Mouse (Mus musculus): ENCODE measurements around the gene Tsnax.

Tsnax gene

GRCm38 (mm10) chr8:125043394-125043793, 30.6 kb downstream of the Tsnax start:
- DNase-seq (ENCODE audit: low spot score in 2 of 2) = no peak

GRCm38 (mm10) chr8:125043935-125044334, 31.1 kb downstream of the Tsnax start:
- DNase-seq (ENCODE audit: low spot score in 2 of 2) = peak in 1 of 2 experiments; percentile 63

- no peak for DNase-seq (ENCODE audit: low spot score in 2 of 2)
Measured at GRCm38 (mm10) chr8:125045760-125046159, 33.0 kb downstream of the Tsnax start.

GRCm38 (mm10) chr8:125049051-125049750, 36.4 kb downstream of the Tsnax start:
- no peak for DNase-seq (ENCODE audit: low spot score in 2 of 2)

- DNase-seq (ENCODE audit: low spot score in 2 of 2) = no peak
Measured at GRCm38 (mm10) chr8:125049826-125050225, 37.0 kb downstream of the Tsnax start.

DNA sequence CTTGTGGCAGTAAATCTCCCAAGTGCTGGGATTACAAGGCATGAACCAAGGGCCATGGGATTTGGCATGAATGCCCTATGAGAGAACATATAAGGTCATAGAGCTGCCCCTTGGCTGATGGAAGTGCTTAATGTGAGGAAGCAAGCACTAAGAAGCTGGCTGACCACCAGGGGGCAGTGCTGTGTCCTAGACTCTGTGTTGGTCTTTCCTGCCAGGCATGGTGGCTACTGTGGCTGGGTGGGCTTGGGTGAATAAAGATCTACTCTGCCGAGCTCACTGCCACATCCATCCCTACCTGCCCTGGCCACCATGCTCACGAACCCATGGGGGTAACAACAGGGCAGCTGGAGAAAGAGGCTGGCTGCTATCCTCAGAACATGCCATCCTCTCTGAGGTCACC, 39.2 kb downstream of the Tsnax start:
- peak; percentile 24 to 47 for DNase-seq (ENCODE audit: low spot score in 2 of 2)

DNA sequence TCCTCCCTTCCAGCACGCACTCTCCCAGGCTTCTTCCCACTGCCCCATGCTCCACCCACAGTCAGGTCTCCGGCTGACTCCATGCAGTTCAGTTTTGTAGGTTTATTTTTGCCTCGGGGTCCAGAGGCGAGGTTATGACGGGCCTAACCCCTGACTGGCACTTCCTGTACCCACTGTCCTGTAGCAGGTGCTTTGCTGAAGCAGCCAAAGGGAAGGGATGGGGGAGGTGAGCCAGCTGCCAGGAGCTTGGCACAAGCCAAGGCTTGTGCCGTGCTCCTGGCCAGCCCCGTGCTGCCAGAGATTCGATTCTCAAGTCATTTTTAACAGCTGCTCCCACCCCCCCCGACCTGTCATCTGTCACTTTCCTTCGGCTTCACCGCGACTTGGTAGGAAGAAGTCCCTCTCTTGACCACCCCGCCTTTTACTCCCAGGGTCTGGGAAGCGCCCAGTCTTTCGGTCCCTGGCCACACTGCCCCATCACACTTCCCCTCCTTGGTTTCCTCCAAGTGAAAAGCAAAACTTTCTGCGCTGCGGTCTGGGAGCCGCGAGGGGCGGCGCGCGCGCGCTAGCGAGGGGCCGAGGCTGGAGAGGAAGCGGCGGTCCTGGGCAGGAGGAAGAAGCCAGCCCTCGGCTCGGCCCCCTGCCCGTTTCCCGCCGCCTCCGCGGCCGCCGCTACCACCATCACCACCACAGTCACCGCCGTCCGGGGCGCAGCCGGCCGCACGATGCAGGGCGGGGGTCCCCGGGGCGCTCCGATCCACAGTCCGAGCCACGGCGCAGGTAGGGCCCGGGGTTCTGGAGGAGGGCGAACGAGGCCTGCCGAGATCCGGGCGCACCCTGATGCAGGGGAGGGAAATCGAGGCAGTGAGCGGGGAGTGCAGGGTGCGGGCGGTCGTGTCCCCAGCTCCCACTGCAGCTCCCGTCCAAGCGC, 41.0 kb downstream of the Tsnax start, which contains the start of gene Disc1:
Gene Disc1, plus strand, starts transcription at position 691 of the 931 bp plus-strand sequence.
- peak; percentile 45 to 58 for DNase-seq (ENCODE audit: low spot score in 2 of 2)

DNA sequence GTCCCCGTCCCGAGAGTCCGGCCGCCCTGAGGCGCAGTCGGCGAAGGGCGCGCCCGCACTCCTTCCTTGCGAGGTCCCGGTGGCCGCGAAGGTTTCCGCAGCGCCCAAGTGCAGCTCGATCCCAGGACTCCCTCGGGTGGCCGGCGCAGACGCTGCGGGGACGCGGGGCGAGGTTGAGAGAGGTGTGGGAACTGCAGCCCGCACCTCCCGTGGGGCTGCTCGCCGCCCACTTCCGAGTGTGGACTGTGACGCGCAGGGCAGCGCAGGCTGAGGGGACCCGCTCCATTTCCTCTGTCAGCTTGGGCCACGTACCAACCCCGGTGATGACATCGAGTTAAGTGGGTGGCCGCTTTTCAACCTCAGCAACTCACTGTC, 41.6 kb downstream of the Tsnax start:
- peak; percentile 63 to 70 for DNase-seq (ENCODE audit: low spot score in 2 of 2)

DNA sequence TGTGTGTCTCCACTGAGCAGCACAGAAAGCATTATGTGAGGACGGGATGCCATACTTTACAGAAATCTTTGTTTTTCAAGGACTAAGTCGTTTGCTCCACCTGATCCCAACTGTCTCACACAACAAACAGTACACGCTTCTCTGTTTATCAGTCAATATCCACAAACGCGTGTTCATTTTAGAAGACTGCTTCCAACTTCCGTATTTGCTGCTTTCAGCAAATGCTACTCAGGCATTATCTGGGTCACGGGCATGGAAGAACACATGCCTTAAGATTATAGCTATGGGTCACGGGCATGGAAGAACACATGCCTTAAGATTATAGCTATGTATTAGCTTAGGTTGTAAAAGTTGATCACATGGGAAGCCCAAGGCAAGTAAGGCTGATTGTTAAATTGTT, 48.1 kb downstream of the Tsnax start:
- no peak for DNase-seq (ENCODE audit: low spot score in 2 of 2)

- DNase-seq (ENCODE audit: low spot score in 2 of 2) = no peak
Measured at GRCm38 (mm10) chr8:125065596-125065995, 52.8 kb downstream of the Tsnax start.

GRCm38 (mm10) chr8:125066913-125067595, 54.3 kb downstream of the Tsnax start:
- DNase-seq (ENCODE audit: low spot score in 2 of 2) = peak; percentile 84 to 88

DNA sequence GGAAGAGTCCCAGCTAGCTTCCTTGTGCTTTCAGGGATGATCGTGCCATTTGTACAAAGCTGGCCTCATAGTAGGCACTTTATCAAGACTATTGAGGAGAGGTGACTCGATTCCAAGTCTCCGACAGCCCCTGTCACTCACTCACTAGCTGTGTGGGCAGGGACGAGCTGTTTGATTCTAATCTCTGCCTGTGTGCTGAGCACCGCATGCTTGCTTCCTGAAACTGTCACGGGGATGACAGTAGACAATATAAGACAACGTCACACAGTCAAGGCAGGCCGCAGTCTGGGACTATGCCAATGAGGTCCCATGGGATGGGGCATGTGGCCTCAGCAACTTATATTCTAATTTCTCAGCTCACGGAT, 54.8 kb downstream of the Tsnax start:
- peak; percentile 58 to 61 for DNase-seq (ENCODE audit: low spot score in 2 of 2)

- DNase-seq (ENCODE audit: low spot score in 2 of 2) = no peak
Measured at GRCm38 (mm10) chr8:125068146-125068905, 55.5 kb downstream of the Tsnax start.

- no peak for DNase-seq (ENCODE audit: low spot score in 2 of 2)
Measured at GRCm38 (mm10) chr8:125069304-125069703, 56.5 kb downstream of the Tsnax start.

DNA sequence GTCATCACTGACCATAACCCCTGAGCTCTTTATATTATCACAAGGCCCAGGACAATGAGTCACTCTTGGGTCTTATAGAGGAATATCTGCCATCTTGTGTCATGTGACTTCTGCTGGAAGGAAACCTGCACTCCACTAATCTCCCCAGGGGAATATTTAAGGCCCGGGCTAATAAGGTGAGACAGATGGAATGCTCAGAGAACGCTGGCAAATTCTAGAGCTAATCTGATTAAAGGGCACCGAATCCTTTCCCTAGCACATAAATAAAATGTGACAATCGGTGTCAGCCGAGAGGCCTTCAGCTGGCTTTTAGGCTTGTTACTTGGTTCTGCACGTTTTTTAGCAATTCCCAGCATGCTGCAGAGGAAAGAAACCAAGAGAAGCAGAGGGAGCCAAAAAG, 56.9 kb downstream of the Tsnax start:
- DNase-seq (ENCODE audit: low spot score in 2 of 2) = no peak

DNA sequence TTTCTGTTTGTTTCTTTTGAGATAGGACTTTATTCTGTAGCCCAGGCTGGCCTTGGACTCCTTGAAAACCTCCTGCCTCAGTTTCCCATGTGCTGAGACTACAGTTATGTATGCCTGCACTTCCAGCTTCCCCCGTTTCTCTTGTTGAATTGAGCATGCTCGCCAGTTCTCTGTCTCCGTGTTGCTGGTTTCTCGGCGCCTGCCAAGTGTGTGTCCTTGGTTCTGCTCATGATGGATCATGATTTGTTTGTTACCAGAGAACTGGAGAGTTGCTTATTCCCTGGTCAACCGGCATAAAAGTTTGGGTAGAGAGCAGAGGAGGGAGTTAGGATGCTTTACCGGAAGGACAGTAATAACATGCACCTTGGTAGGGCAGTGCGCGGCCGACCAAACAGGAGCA, 61.3 kb downstream of the Tsnax start:
- no peak for DNase-seq (ENCODE audit: low spot score in 2 of 2)

DNA sequence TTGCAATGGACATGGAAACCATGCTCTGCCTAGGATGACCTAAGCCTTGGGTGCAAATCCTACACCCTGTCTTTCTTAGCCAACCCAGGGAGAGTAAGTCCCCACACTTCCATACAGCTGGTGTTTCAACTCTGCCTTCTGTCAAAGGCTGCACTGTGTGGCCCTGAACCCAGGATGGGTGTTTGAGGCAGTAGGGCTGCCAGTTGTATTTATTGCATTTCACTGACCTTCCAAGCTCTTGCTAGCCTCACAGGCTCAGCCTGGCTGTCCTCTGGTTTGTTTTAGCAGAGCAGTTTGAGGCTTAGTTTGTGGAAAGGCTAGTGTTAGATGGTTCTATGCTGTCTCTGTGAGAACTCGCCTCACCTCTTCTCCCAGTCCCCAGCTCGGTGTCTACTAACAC, 61.8 kb downstream of the Tsnax start:
- DNase-seq (ENCODE audit: low spot score in 2 of 2) = no peak

DNA sequence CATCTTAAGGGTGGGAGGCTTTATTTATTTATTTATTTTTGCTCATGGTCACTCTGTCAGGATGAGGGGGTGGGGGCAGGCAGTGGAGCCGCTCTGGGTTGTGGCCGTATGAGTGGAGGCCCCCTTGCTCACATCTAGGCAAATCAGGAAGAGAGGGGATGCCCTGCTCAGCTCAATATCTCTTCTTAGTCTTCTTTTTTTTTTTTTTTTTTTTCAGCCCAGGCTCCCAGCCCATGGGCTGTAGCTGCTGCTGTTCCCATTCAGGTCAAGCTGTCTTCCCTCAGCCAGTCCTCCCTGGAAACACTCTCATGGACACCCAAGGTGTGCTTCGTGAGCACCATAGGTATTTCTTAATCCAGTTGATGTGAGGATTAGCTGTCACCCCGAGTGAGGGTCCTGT, 62.6 kb downstream of the Tsnax start:
- no peak for DNase-seq (ENCODE audit: low spot score in 2 of 2)

GRCm38 (mm10) chr8:125077326-125077725, 64.5 kb downstream of the Tsnax start:
- DNase-seq (ENCODE audit: low spot score in 2 of 2) = no peak

DNA sequence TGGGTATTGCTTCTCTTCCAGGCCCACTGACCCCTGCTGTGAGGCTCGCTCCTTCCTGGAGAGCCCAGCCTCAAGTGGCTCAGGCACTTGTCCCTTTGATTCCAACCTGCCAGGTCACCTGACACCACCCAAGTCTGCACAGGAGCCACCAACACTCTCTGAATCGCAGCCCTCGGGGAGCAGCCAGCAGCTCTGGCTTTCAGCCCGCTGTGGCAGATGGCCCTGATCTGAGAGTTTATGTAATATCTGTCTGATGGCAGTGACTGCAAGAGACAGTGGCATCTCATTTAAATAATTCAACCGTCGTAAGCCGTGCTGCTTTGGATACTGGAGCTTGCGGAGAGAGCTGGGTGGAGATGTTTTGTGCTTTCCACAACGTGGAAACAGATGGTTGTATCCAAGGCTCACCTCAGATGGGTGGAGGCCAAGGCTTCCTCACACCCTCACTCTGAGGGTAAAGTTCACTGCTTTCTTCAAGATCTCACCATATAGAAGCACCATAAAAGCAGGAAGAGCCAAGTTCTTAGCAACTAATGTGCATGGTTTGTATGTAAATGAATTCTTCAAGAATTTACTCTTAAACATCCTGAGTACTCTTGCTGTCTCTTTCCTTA, 66.1 kb downstream of the Tsnax start:
- peak; percentile 38 to 49 for DNase-seq (ENCODE audit: low spot score in 2 of 2)

Data from heart, adult 9 months (tissue).